Mouse (Mus musculus) urinary bladder, postnatal 14 days (tissue): Measurements from ENCODE around the gene Fstl4.
A peak's percentile ranks its signal among the peaks of the same experiment; 100 is the strongest.
"Not testable (repeated sequence)": the region's sequence is repeated elsewhere in the genome, so short reads cannot be mapped to it uniquely, and the experiment has no call there.

ENCODE experiments used
- DNase-seq: peaks from one replicate; pipeline ENCODE4 v3.0.0; 2021; ENCODE audit warnings: low spot score

Gene Fstl4

DNA sequence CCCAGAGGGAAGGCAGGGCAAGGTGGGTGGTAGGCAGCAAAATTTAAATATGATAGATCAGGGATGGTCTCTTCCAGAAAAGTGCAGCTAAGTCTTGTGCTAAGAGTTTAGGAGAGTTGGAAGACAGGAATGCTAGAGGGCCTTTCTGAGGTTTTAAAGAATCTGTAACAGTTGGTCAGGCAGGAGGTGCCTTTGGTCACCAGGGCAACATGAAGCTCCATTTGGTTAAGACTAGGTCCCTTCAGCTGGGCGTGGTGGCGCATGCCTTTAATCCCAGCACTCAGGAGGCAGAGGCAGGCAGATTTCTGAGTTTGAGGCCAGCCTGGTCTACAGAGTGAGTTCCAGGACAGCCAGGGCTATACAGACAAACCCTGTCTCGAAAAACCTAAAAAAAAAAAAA, 323.5 kb downstream of the Fstl4 start:
- DNase-seq: not testable (repeated sequence)

DNA sequence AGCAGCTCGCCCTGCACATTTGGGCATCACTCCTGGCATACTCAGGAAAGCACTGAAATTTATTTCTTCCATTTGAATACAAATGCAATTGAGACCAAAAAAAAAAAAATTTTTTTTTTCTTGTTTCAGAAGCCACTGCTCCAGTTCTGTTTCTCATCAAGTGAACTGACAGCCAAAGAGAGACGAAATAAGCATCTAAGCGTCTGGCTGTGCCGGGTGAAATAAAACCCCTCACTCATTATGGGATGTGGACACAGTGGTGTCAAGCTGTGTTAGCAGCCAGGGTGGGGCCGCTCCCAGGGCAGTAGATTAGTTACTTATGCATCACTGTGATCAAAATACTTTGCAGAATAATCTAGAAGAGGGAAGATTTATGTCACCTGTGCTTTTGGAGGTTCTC, 327.2 kb downstream of the Fstl4 start:
- DNase-seq: no peak

DNA sequence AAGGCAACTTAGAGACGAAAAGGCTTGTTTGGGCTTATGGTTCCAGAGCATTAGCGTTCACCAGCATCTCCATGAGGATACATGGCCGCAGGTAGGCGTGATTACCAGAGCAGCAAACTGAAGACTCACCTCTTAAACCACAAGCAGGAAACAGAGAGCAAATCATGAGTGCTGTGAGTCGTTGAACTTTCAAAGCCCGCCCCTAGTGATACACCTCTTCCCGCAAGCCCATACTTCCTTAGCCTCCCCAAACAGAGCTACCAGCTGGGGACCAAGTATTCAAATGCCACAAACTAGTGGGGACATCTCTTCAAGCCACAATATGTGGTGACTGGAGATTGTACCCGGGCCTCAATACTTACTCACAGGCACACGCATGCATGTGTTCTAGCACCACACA, 332.4 kb downstream of the Fstl4 start:
- no peak for DNase-seq

DNA sequence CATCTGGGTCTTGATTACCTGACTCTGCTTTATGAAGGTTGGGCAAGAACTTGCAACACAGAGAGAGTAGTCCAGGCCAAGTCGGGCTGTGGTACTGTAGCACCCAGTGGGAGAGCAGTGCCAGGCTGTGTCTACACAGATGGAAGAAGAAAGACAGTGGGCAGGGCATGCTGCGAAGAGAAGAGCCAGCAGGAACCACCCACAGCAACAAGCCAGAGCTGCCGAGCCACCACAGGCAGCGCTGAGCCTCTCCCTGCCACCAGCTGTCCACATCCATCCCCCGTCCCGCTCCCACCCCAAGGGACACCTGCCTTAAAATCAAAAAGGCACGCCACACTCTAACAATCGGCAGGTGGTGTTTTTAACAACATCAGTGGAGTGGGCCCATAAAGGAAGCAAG, 332.9 kb downstream of the Fstl4 start:
- DNase-seq: no peak

DNA sequence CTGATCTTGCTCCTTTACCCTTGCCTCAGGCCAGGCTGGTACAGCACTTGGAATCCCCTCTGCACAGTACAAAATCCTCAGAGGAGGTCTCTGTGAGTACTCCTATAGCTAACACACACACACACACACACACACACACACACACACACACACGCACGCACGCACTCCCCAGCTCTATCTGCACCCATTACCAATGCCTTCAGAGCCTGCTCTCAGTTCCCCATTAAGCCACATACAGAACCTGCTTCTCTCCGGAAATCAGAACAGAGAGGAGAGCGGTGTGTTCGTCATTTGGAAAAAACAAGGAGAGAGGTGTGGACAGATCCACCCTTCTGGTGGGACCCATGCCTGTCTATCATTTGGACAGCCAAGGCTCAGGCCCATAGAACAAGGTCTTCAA, 333.4 kb downstream of the Fstl4 start:
- DNase-seq: no peak

DNA sequence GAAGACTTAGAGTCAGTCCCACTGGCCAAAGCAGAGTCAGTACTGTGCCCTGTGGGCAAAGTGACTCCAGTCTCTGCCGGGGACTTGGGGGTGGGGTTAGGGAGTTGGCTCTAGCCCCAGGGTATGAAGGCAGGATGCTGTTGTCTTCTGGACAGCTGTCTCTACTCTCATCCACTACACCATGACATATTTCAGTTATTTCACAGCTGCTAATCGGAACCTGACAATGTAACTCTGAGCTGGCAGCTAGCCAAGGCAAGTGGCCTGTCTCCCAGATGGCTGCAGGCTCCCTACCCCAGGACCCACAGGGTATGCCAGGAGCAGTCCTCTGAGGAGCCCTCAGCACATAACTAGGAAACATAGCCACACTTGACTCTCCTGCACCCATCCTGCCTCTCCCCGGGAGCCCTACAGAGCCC, 334.4 kb downstream of the Fstl4 start:
- DNase-seq: no peak

DNA sequence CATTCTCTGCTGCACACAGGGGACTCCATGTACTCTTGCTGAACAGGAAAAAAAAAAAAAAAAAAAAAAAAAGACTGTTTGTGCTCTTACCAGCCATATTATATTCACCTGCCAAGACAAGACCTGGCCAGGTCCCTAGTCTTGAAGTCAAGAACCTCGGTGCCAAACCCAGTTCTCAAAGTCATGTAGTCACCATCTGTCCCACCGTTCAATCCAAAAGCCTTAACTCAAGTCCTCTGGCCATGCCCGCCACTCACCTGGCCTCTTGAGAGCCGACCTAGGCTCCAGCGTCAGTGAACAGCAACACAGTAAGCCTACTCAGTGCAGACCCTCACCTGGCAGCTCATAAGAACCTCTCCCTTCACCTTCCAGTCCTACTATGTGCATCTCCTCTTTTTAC, 334.9 kb downstream of the Fstl4 start:
- DNase-seq: no peak

DNA sequence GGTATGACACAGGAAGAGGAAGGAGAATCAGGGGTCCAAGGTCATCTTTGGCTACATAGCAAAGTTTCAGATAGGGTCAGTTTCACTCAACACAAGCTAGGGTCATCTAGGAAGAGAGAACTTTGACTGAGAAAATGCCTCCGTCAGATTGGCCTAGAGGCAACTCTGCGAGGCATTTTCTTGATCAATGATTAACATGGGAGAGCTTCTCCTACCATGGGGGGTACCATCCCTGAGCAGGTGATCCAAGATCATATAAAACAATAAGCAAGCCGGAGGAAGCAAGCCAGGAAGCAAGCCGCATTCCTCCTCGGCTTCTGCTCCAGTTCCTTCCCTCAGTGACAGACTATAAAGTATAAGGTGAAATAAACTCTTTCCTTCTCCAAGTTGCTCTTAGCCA, 337.3 kb downstream of the Fstl4 start:
- DNase-seq: no peak

DNA sequence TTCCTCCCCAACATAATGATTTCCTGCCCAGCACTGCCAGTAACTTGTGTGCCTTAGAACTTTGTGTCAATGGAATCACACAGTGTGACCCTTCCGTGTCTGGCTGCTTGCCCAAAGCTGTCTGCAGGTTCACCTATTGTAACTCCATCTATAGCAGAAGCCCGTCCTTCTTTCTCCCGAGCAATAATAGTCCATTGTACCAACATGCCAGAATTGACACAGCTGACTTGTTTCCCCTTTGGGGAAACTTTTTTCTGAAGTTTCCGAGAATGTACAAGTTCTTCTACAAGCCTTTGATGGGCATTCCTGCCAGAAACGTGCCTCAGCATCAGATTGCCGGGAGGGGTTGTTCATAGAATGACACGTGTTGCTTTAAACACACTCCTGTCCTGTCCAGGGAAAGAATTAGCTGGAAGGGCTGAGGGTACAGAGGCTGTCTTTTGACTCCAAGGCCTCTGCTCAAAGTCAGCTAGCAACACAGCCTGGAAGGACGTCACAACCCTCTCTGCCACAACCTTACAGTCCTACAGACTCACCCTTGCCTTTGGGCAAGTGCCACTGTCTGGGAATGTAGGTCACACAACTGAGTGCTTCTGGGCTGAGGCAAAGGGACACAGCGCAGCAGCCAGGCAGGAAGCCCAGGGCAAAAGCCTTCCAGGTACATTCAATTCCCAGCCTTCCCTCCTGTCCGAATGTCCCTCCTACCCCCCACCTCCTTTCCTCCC, 339.3 kb downstream of the Fstl4 start:
- peak; percentile 14 for DNase-seq

DNA sequence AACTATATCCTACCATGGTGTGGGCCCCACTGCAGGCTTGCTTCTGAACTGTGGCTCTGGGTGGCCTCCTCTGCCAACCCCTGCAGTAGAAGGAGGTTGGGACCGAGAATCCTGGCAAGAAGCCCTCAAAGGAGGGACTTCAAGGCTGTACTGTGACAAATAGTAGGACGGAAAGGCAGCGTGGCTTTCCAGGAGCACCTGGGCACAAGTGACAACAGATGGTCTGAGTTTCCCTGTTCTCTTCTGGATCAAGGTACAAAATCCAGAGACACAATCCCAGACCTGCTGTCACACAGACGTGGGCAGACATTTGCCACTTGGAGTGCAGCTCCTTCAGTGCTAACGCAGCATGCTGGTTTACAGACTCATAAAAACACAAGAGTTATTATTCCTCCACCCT, 343.3 kb downstream of the Fstl4 start:
- DNase-seq: no peak

DNA sequence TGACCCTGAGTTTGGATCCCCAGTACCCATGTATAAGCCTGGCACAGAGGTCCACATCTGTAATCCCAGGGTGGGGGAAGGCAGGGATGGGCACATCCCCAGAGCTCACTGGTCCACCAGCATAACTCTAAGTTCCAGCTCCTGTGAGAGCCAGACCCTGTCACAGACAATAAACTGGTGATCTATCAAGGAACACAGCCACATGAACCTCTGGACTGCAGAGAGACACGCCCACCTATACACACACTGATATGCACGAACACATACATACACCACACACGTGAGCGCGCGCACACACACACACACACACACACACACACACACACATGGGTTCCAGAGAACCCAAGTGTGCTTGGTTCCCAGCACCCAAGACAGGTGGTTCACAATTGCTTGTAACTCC, 344.4 kb downstream of the Fstl4 start:
- no peak for DNase-seq

DNA sequence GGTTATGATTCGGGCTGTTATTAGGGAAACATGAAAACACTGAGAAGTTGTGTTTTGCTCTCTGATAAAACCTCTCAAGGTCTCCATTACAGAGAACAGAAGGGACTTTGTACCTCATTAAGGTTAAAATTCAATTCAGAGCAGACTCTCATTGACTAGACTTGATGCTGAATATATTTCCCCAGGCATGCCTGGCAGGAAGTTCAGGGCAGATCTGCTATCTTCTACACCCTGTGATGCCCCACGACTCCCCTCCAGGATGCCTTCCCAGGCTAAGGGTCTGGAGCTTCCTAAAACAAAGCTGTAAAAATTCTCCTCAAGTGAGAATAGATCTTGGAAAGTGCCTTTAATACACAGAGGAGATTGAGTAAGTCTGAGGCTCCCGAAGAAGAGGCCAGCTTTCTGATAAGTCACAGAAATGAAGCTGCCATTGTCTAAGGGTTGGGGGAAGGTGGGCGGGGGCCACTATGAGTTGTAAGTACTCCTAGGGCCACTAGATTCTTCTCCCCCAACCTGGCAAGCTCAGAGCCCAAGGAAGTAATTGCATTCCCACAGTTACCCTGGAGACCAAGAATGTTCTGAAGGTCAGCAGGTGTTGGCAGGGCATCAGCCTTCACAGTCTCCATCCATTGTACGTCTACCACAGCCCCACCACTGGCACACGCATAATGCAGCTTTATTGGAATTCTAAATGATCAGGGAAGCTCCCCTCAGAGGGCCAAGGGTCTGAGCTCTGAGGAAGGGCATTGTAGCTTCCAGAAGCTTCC, 345.4 kb downstream of the Fstl4 start:
- no peak for DNase-seq

DNA sequence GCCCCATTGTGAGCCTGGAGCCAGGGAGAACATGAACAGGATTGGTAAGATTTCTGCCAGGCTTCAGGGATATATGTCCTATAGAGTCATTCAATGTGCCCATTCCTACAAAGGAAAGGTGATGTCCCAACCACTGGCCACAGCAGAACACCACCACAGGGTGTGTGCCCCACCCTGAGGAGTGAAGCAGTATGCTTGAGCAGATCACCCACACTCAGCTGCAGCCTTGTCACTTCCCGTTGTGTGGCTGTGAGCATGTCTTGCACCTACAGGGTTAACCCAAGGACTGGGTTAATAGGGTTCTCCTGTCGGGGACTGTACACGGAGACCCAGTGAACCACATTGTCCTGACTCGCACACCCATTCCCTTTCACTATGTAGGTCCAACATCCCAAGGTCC, 351.3 kb downstream of the Fstl4 start:
- no peak for DNase-seq

DNA sequence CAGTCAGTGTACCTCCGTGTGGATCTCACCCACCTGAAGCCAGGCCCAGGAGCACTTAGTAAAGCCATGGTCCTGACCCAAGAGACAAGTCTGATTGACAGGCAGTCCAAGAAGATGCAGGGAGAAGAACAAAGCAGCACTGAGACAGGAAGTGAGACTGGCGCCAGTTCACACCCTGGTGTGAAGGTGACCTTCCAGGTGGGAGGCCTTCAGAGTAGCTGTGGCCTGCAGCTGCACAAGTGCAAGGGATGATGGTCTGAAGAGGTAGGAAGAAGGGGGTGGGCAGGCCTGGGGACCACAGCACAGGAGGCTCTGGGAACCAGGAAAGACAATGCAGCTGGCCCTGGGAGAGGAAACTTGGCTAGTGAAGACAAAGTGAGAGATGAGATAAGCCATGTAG, 351.9 kb downstream of the Fstl4 start:
- no peak for DNase-seq

DNA sequence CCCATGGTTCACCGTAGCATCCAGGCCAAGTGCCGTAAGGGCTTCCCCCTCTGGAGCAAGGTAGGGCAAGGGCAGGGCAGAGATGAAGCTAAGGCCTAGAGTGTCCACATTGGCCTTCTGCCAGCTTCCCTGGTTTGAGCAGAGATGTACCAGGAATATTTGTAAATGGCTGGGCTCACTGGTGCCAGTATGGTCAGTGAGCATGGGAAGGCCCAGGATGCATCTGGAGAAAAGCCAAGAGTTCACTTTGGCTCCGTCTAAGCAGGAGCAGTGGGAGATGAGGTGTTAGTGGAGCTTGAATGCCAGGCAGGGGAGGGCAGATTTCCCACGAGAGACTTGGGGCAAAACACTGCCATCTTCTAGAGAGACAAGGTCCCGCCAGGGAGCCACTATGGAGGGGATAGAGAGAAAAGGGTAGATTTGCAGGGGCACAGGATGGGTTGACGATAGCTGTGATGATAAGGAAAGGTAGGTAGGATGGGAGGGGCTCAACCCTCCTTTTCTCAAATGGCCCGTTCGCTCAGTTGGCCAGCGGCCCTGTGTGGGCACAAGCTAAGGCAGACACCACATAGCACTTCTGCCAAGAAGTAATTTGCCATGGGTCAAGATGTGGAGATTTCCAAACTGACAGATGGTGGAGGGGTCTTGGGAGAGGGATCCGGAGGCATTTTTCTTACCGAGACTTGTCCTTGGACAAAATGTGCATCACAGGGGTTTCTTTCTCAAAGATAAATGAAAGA, 354.0 kb downstream of the Fstl4 start:
- DNase-seq: no peak

DNA sequence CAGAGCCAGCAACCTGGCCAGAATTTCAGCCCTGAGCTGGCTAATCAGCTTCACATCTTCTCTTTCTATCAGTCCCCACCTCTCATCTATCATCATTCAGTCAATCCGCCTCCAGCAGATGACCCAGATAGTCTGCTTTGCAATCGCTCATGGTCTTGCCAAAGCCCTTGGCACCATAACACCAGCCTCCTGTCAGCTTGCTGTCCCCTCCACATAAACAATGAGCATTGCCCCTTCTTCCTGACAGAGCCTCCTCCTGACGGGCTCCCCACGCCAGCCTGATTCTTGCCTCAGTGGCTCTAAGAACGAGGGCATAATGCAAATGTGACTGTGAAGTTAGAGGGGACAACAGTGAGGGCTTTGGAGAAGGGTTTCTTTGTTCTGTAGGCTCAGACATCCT, 355.5 kb downstream of the Fstl4 start:
- no peak for DNase-seq

DNA sequence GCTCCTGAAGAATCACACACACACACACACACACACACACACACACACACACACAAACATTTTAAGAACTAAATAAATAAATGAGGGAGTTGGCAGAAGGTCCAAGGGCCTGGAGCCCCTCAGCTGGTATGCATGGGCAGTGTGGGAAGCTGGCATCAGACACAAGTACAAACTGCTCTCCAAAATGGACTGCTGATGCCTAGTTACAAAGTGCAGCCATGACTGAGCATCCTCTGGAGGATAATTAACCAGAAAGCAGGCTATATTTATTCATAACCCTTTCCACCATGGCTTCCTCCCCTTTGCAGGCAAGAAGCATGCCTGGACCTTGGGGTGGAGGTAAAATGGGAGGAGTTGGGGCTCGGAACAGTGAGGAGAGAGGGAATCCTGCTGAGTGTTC, 356.8 kb downstream of the Fstl4 start:
- no peak for DNase-seq

DNA sequence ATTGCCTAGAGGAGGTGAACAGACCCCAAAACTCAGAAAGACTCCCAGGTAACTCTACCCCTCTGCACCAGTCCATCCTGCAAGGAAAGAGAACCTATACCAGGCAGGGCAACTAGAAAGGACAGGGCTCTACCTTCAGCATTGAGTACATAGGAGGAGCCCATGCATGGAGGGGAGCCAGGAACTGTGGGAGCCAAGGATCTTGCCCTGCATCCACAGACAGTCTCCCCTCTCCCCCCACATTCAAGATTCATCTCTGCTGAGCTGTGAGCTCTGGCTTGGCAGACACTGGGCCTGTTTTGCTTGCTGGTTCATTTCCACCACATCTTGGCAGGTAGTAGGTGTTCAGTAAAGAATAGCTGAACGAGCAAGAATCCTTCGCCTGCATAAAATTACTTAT, 360.4 kb downstream of the Fstl4 start:
- no peak for DNase-seq

DNA sequence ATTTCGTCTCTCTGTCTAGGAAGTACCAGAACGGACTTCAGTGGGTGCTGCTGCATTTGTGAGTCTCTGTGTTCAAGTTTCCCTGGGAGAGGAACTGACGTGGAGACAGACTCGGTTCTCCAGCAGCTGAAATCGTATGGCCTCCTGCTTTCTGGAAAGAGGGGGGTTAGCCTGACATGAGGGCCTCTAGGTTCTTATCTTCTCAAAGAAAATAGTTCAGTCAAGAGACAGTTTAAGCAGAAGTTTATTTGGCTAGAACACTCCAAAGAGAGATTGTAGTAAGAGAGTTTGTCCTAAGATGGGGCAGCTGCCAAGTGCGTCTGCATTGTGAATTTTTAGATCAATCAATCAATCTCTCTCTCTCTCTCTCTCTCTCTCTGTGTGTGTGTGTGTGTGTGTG, 362.2 kb downstream of the Fstl4 start:
- DNase-seq: no peak

DNA sequence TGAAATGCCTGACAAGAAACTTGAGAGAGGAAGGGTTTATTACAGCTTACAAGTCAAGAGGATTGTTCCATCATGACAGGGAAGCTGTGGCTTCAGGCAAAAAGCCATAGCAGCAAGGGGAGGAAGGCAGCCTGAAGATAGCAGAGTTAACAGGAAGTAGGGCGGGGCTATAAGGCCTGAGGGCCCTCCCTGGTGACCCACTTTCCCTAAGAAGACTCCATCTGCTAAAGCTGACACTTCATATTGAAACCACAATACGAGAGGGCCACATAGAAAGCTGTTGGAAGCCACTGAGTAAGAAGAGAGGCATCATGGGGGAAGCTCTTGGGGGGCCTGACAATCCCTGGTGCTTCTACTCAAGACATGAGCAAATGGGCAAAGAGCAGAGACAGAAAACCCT, 364.2 kb downstream of the Fstl4 start:
- DNase-seq: no peak

DNA sequence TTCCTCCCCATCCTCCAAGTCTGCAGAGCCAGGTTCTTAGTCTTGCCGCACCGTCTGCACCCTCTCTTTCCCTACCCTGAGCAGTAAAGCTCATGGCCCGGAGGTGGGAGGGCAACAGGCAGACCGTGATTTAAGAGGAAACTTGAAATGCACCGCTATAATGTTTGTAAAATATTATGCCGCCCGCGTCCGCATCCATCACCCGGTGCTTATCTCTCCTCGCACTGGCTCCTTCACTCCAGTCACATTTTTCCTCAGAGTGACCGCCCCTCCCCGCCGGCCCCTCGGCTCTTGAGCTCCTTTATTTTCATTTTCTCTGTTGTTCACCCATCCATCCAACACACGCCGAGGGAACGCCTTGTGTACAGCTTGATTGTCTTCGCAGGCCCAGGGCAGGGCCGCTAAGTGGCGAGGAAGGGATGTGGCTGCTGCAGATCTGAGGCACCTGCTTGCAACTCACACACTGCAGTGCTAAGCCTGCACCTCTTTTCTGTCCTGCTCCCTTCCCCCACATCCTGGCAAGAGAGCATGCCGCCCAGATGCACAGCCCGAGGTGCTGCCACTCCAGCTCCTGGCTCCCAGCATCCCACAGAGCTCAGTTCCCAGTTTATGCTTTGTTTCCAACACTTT, 368.1 kb downstream of the Fstl4 start:
- no peak for DNase-seq

DNA sequence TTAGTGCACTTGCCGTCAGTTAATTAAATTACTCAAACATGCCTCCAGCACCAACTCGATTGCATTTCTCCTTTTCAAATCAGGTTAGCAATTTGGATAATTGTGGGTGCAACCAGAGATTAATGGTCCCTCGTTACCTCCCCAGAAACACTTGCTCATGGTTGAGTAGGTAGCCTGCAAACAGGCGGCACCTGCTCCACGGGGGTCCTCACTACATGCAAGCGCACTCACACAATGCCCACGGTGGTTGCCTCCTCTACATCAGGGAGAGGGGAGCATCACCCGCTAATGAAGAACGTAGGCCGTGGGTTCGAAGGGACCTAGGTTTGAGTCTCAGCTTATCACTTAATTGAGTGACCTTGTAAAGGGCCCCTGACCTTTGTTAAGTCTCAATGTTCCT, 371.9 kb downstream of the Fstl4 start:
- DNase-seq: no peak

DNA sequence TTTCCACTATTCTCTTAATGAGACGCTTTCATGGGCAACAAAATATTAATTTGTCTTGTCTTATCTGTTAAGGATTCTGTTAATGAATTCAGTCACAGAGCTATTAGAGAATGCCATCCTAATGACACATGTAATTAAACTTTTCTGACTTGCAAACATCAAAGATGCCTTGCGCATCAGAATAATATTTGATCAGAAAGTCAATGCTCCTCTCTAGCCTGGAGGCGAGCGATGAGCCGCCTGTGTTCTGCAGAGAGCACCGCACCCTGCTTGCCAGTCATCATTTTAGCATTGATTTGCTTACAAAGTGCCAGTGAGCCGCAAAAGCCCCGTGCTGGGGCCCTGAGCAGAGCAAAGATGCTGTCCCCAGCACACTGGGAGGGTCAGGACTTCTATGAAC, 372.9 kb downstream of the Fstl4 start:
- DNase-seq: no peak
